Mouse (Mus musculus) liver, postnatal 0 days (tissue): ENCODE measurements around the gene Pcmt1. TPM values are rescaled to one million over a fixed set of nuclear protein-coding genes. Genes with fewer than 3 reads are reported as not detected.
A peak's percentile ranks its signal among the peaks of the same experiment; 100 is the strongest.
"Not testable (repeated sequence)": the region's sequence is repeated elsewhere in the genome, so short reads cannot be mapped to it uniquely, and the experiment has no call there.

Source experiments
- ATAC-seq: fragments of 200-750 bp; cut with Nextera tagmentation; 2 replicates; pipeline ENCODE4 v1.8.0; 2017; ENCODE audit warnings: mild to moderate bottlenecking, moderate library complexity
- DNase-seq: peaks from one replicate; pipeline ENCODE4 v3.0.0-alpha.2; 2016
- H3K27ac ChIP-seq: fragments of 300-500 bp; sonication (generic); 2 replicates; pipeline ENCODE4 v1.5.1; 2014; ENCODE audit warnings: antibody characterized with exemption, moderate library complexity, mild to moderate bottlenecking, low read depth
- H3K27me3 ChIP-seq: fragments of 300-500 bp; sonication (generic); 2 replicates; pipeline ENCODE4 v1.6.1; 2014; ENCODE audit warnings: low read length, control low read depth, mixed read lengths; ENCODE audit not compliant: insufficient read depth
- H3K36me3 ChIP-seq: fragments of 300-500 bp; sonication (generic); replicated peaks from 2 replicates; pipeline ENCODE4 v1.6.1; 2014; ENCODE audit warnings: mild to moderate bottlenecking, control low read depth, low read length, moderate library complexity, mixed read lengths; ENCODE audit not compliant: insufficient read depth
- H3K4me1 ChIP-seq: fragments of 300-500 bp; sonication (generic); 2 replicates; pipeline ENCODE4 v1.6.1; 2014; ENCODE audit warnings: antibody characterized with exemption, mild to moderate bottlenecking, control low read depth; ENCODE audit not compliant: insufficient read depth
- H3K4me2 ChIP-seq: fragments of 300-500 bp; sonication (generic); 2 replicates; pipeline ENCODE4 v1.6.1; 2014; ENCODE audit warnings: low read depth, mild to moderate bottlenecking, low read length, moderate library complexity, mixed read lengths
- H3K4me3 ChIP-seq: fragments of 300-500 bp; sonication (generic); 2 replicates; pipeline ENCODE4 v1.5.1; 2014; ENCODE audit warnings: low read depth, low read length
- H3K9ac ChIP-seq: fragments of 300-500 bp; sonication (generic); replicated peaks from 2 replicates; pipeline ENCODE4 v1.6.1; 2014; ENCODE audit warnings: mild to moderate bottlenecking, moderate library complexity
- H3K9me3 ChIP-seq: fragments of 300-500 bp; sonication (generic); 2 replicates; pipeline ENCODE4 v1.6.1; 2016; ENCODE audit warnings: mild to moderate bottlenecking, control low read depth, low read length, mixed read lengths
- CTCF ChIP-seq: sonication (generic); IDR thresholded peaks from 2 replicates; pipeline ENCODE4 v1.5.1; 2016; ENCODE audit warnings: antibody characterized with exemption, low read depth
- EP300 ChIP-seq: IDR thresholded peaks from 2 replicates; pipeline ENCODE4 v1.6.1; 2016; ENCODE audit warnings: antibody characterized with exemption, low read depth, mild to moderate bottlenecking
- WGBS: fragments of 180-500 bp; shearing (Covaris S2); extraction: QIAGEN DNeasy Blood & Tissue Kit; methylation state at CpG from one replicate; pipeline ENCODE4 v1.1.7; 2014; ENCODE audit not compliant: insufficient replicate concordance; 5-methylcytosine and 5-hydroxymethylcytosine counted together
- polyA plus RNA-seq: library from polyadenylated mRNA; unstranded; fragments of >200 nt; fragmentation: Nextera tagmentation; extraction: Ambion mirVana; gene quantifications from 2 replicates; pipeline ENCODE4 v1.2.1, GENCODE M21; 2015

Pcmt1 gene
- polyA plus RNA-seq, 1 experiment from 2014 or later, result 67.2 TPM

- no peak overlapping the region for H3K9ac ChIP-seq
- no peaks in the 10 kb centered on the region for H3K36me3 ChIP-seq
- H3K27me3 ChIP-seq, result no peaks in the 10 kb centered on the region
- ATAC-seq (no peak), DNase-seq (no peak)
- no peaks in the 10 kb centered on the region for H3K4me1 ChIP-seq
- TF ChIP-seq EP300 (no peak), CTCF (no peak)
- H3K4me2 ChIP-seq, result no peak overlapping the region
- no peaks in the 10 kb centered on the region for H3K9me3 ChIP-seq
- H3K4me3 ChIP-seq, result no peak overlapping the region
- 90% methylated on average over 8 of the region's 8 CpGs for WGBS
- no peak overlapping the region for H3K27ac ChIP-seq
These were observed 66.1 kb downstream of the Pcmt1 start for GRCm38 (mm10) chr10:7614834-7615233.

GRCm38 (mm10) chr10:7612210-7612609 lies 68.7 kb downstream of the Pcmt1 start:
- not testable (repeated sequence) for ATAC-seq, H3K27ac ChIP-seq, H3K9ac ChIP-seq, H3K4me3 ChIP-seq, H3K27me3 ChIP-seq, H3K4me1 ChIP-seq, H3K4me2 ChIP-seq, DNase-seq, H3K9me3 ChIP-seq, H3K36me3 ChIP-seq

- no peak overlapping the region for H3K27ac ChIP-seq
- TF ChIP-seq CTCF, result no peak
- no peak overlapping the region for H3K9ac ChIP-seq
- ATAC-seq, result no peak
- 78% methylated on average over 6 of the region's 6 CpGs for WGBS
- H3K36me3 ChIP-seq, result no peaks in the 10 kb centered on the region
- no peaks in the 10 kb centered on the region for H3K27me3 ChIP-seq
- no peaks in the 10 kb centered on the region for H3K4me1 ChIP-seq
- no peaks in the 10 kb centered on the region for H3K9me3 ChIP-seq
- H3K4me2 ChIP-seq, result no peak overlapping the region
- no peak overlapping the region for H3K4me3 ChIP-seq
- DNase-seq, result no peak
These were observed 69.3 kb downstream of the Pcmt1 start for GRCm38 (mm10) chr10:7611647-7612046.

GRCm38 (mm10) chr10:7608611-7609010 lies 72.3 kb downstream of the Pcmt1 start:
- no peaks in the 10 kb centered on the region for H3K36me3 ChIP-seq
- H3K4me1 ChIP-seq, result no peaks in the 10 kb centered on the region
- no peaks in the 10 kb centered on the region for H3K27me3 ChIP-seq
- TF ChIP-seq EP300, result no peak
- TF ChIP-seq CTCF, result no peak
- H3K27ac ChIP-seq, result no peak overlapping the region
- WGBS, result 87% methylated on average over 17 of the region's 17 CpGs
- no peaks in the 10 kb centered on the region for H3K9me3 ChIP-seq
- ATAC-seq, result no peak
- no peak overlapping the region for H3K4me3 ChIP-seq
- no peak overlapping the region for H3K9ac ChIP-seq
- no peak for DNase-seq
- H3K4me2 ChIP-seq, result no peak overlapping the region

GRCm38 (mm10) chr10:7606437-7606836 lies 74.5 kb downstream of the Pcmt1 start:
- Histone ChIP-seq H3K9me3 (no peaks in the 10 kb centered on the region), H3K4me1 (no peaks in the 10 kb centered on the region), H3K4me3 (no peak overlapping the region), H3K4me2 (no peak overlapping the region), H3K27ac (no peak overlapping the region), H3K27me3 (no peaks in the 10 kb centered on the region), H3K36me3 (no peaks in the 10 kb centered on the region), H3K9ac (no peak overlapping the region)
- TF ChIP-seq EP300, result no peak
- TF ChIP-seq CTCF, result no peak
- DNase-seq (no peak), ATAC-seq (no peak)
- WGBS, result 66% methylated on average over 2 of the region's 2 CpGs

- ATAC-seq, result no peak
- H3K27ac ChIP-seq, result no peak overlapping the region
- no peaks in the 10 kb centered on the region for H3K27me3 ChIP-seq
- TF ChIP-seq CTCF (no peak), EP300 (no peak)
- no peak overlapping the region for H3K4me3 ChIP-seq
- H3K36me3 ChIP-seq, result no peaks in the 10 kb centered on the region
- DNase-seq, result no peak
- no peaks in the 10 kb centered on the region for H3K9me3 ChIP-seq
- no peaks in the 10 kb centered on the region for H3K4me1 ChIP-seq
- WGBS, result 73% methylated on average over 2 of the region's 2 CpGs
- no peak overlapping the region for H3K9ac ChIP-seq
- H3K4me2 ChIP-seq, result no peak overlapping the region
These were observed 75.8 kb downstream of the Pcmt1 start for GRCm38 (mm10) chr10:7605168-7605567.

GRCm38 (mm10) chr10:7600647-7601046 lies 80.3 kb downstream of the Pcmt1 start:
- H3K4me1 ChIP-seq, result no peaks in the 10 kb centered on the region
- TF ChIP-seq CTCF, result peak; percentile 89
- no peak for TF ChIP-seq EP300
- ATAC-seq, result no peak

More at GRCm38 (mm10) chr10:7600647-7601046, 80.3 kb downstream of the Pcmt1 start:
- H3K4me3 ChIP-seq, result no peak overlapping the region
- 8% methylated on average over 6 of the region's 6 CpGs for WGBS
- H3K4me2 ChIP-seq, result no peak overlapping the region
- H3K27ac ChIP-seq, result no peak overlapping the region
- DNase-seq, result peak; percentile 75
- no peaks in the 10 kb centered on the region for H3K36me3 ChIP-seq
- H3K9me3 ChIP-seq, result no peaks in the 10 kb centered on the region
- H3K9ac ChIP-seq, result no peak overlapping the region
- no peaks in the 10 kb centered on the region for H3K27me3 ChIP-seq
